Comparison of ENCODE assay signal across 8 mouse cellular contexts in the genomic region with DNA sequence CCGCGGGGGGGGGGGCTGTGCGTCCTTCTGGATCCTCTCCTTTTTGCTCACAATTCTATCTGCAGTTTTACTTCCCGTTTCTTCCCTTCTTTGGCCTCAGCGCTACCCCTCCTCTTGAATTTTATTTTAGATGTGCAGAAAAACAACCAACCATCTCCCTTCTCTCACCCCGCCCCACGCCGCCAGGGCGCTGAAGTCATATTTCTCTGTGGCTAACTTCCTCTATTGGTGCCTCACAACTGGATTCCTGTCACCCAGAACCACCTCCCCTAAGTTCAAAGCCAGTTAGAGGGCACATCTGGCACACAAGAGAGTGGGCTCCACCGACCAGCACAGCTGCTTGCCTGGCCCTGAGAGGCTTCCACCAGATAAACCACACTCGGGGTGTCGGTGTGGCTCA. TPM values are rescaled to one million over a fixed set of nuclear protein-coding genes. Genes with fewer than 3 reads are reported as not detected.
DNase-seq lines count a peak whose midpoint lies in the region; ATAC-seq and TF ChIP-seq lines count a peak whose summit lies in the region.

No protein-coding gene starts in this region.

- no peak overlapping the region for H3K4me3 ChIP-seq in hindbrain, embryonic 10.5 days
- no peak overlapping the region for H3K4me3 ChIP-seq in hindbrain, embryonic 11.5 days (ENCODE audit: low read depth, low read length)
- H3K4me3 ChIP-seq in bone marrow macrophage, adult 2 months (ENCODE audit: insufficient read depth, low read length) = no peak overlapping the region
- H3K4me3 ChIP-seq in heart, embryonic 11.5 days (ENCODE audit: low read depth, low read length) = no peak overlapping the region
- no peak overlapping the region for H3K4me3 ChIP-seq in limb, embryonic 13.5 days

- H3K4me1 ChIP-seq in hindbrain, embryonic 10.5 days (replicated peaks) = peaks cover 26% of the 10 kb centered on the region
- H3K4me1 ChIP-seq in hindbrain, embryonic 11.5 days (replicated peaks; ENCODE audit: control insufficient read depth, insufficient read depth, low read length) = peaks cover 6% of the 10 kb centered on the region; the same call in 1 of the 2 replicates
- peaks cover 46% of the 10 kb centered on the region for H3K4me1 ChIP-seq in bone marrow macrophage, adult 2 months (ENCODE audit: control insufficient read depth, insufficient read depth, low read length)
- peaks cover 15% of the 10 kb centered on the region for H3K4me1 ChIP-seq in heart, embryonic 11.5 days (ENCODE audit: control insufficient read depth, insufficient read depth, low read length)
- H3K4me1 ChIP-seq in limb, embryonic 13.5 days = peaks cover 35% of the 10 kb centered on the region

- no peaks in the 10 kb centered on the region for H3K27me3 ChIP-seq in hindbrain, embryonic 10.5 days (ENCODE audit: insufficient read depth, poor library complexity, severe bottlenecking)
- H3K27me3 ChIP-seq in hindbrain, embryonic 11.5 days (ENCODE audit: control insufficient read depth, insufficient read depth, low read length) = no peaks in the 10 kb centered on the region
- no peaks in the 10 kb centered on the region for H3K27me3 ChIP-seq in heart, embryonic 11.5 days (ENCODE audit: control insufficient read depth, insufficient read depth, low read length)
- no peaks in the 10 kb centered on the region for H3K27me3 ChIP-seq in limb, embryonic 13.5 days

- H3K9me3 ChIP-seq in hindbrain, embryonic 10.5 days = no peaks in the 10 kb centered on the region
- H3K9me3 ChIP-seq in hindbrain, embryonic 11.5 days (ENCODE audit: control insufficient read depth, low read length) = no peaks in the 10 kb centered on the region
- no peaks in the 10 kb centered on the region for H3K9me3 ChIP-seq in heart, embryonic 11.5 days (replicated peaks; ENCODE audit: control insufficient read depth, low read length)
- no peaks in the 10 kb centered on the region for H3K9me3 ChIP-seq in limb, embryonic 13.5 days

- no peak overlapping the region for H3K4me2 ChIP-seq in hindbrain, embryonic 11.5 days (replicated peaks; ENCODE audit: low read depth, low read length)
- peak overlapping the region; percentile 64 for H3K4me2 ChIP-seq in heart, embryonic 11.5 days
- H3K4me2 ChIP-seq in limb, embryonic 13.5 days (replicated peaks) = peak overlapping the region; percentile 54

- no peaks in the 10 kb centered on the region for H3K36me3 ChIP-seq in hindbrain, embryonic 10.5 days
- H3K36me3 ChIP-seq in hindbrain, embryonic 11.5 days (ENCODE audit: control insufficient read depth, insufficient read depth, low read length) = no peaks in the 10 kb centered on the region
- H3K36me3 ChIP-seq in heart, embryonic 11.5 days (ENCODE audit: control insufficient read depth, insufficient read depth, low read length) = no peaks in the 10 kb centered on the region
- no peaks in the 10 kb centered on the region for H3K36me3 ChIP-seq in limb, embryonic 13.5 days

- H3K27ac ChIP-seq in hindbrain, embryonic 10.5 days = 0 out of 2 replicates have a peak overlapping the region, but pooled peaks have one; percentile 18
- no peak overlapping the region for H3K27ac ChIP-seq in hindbrain, embryonic 11.5 days (ENCODE audit: low read depth, low read length)
- peak overlapping the region; percentile 95 for H3K27ac ChIP-seq in bone marrow macrophage, adult 2 months (ENCODE audit: insufficient read depth, low read depth, low read length)
- H3K27ac ChIP-seq in heart, embryonic 11.5 days (ENCODE audit: low read depth, low read length) = peak overlapping the region; percentile 78
- H3K27ac ChIP-seq in limb, embryonic 13.5 days = peak overlapping the region; percentile 84

- ATAC-seq in hindbrain, embryonic 11.5 days (ENCODE audit: low FRiP score) = no peak
- ATAC-seq in heart, embryonic 11.5 days (replicated peaks; ENCODE audit: insufficient number of reproducible peaks, low FRiP score, low TSS enrichment) = no peak
- ATAC-seq in limb, embryonic 13.5 days (ENCODE audit: low FRiP score, low read depth) = no peak

- no peak for TF ChIP-seq CTCF in bone marrow macrophage, adult 2 months (IDR thresholded peaks at IDR 0.05; ENCODE audit: low read depth, low read length)

- DNase-seq in hindbrain, embryonic 10.5 days (ENCODE audit: low spot score) = no peak
- DNase-seq in hindbrain, embryonic 11.5 days (ENCODE audit: low spot score) = no peak
- peak; percentile 86 for DNase-seq in naive thymus-derived CD4-positive, alpha-beta T cell, adult 2 months (ENCODE audit: low read depth)
- no peak for DNase-seq in cerebellum, adult 11-12 months
- DNase-seq in layer of hippocampus, postnatal 36 days = no peak

- no peak for TF ChIP-seq POLR2A in bone marrow macrophage, adult 2 months (IDR thresholded peaks at IDR 0.05; ENCODE audit: borderline replicate concordance, low read depth, low read length)

- no peak overlapping the region for H3K9ac ChIP-seq in hindbrain, embryonic 11.5 days (ENCODE audit: low read depth, low read length)
- H3K9ac ChIP-seq in heart, embryonic 11.5 days (ENCODE audit: low read depth, low read length) = peak overlapping the region; percentile 49; the same call in 1 of the 2 replicates
- H3K9ac ChIP-seq in limb, embryonic 13.5 days = no peak overlapping the region; the same call in 1 of the 2 replicates

- 57% methylated on average over 12 of the region's 12 CpGs for WGBS in hindbrain, embryonic 10.5 days
- 56% methylated on average over 10 of the region's 12 CpGs for WGBS in hindbrain, embryonic 11.5 days
- 45% methylated on average over 12 of the region's 12 CpGs for WGBS in heart, embryonic 11.5 days (ENCODE audit: insufficient replicate concordance)
- WGBS in limb, embryonic 13.5 days = 33% methylated on average over 12 of the region's 12 CpGs

RNA-seq across cellular contexts. Expression of a gene that starts 16.5 kb away (rescaled TPM):
- polyA plus RNA-seq in hindbrain, embryonic 10.5 days (2016; fragmentation: Nextera tagmentation; extraction: Ambion mirVana) = not detected in 2 replicates
- polyA plus RNA-seq in hindbrain, embryonic 11.5 days (2014; fragmentation: Nextera tagmentation; extraction: Ambion mirVana) = not detected in 2 replicates
- polyA plus RNA-seq in bone marrow macrophage, adult 2 months (2012; ENCODE audit: insufficient read depth, insufficient read length, missing spikeins) = not detected in 2 replicates
- polyA plus RNA-seq in heart, embryonic 11.5 days (2014; fragmentation: Nextera tagmentation; extraction: Ambion mirVana) = not detected in 2 replicates
- polyA plus RNA-seq in limb, embryonic 13.5 days (2015; fragmentation: Nextera tagmentation; extraction: Ambion mirVana) = not detected in 2 replicates
- total RNA-seq in layer of hippocampus, postnatal 36 days (2021) = not detected

RNA-seq across cellular contexts. Expression of a gene that starts 22.8 kb away (rescaled TPM):
- 46.6 and 51.1 TPM in 2 replicates for polyA plus RNA-seq in hindbrain, embryonic 10.5 days (2016; fragmentation: Nextera tagmentation; extraction: Ambion mirVana)
- 66.3 and 67.1 TPM in 2 replicates for polyA plus RNA-seq in hindbrain, embryonic 11.5 days (2014; fragmentation: Nextera tagmentation; extraction: Ambion mirVana)
- 65.5 and 72.8 TPM in 2 replicates for polyA plus RNA-seq in bone marrow macrophage, adult 2 months (2012; ENCODE audit: insufficient read depth, insufficient read length, missing spikeins)
- polyA plus RNA-seq in heart, embryonic 11.5 days (2014; fragmentation: Nextera tagmentation; extraction: Ambion mirVana) = 37.0 and 40.2 TPM in 2 replicates
- 64.1 and 65.4 TPM in 2 replicates for polyA plus RNA-seq in limb, embryonic 13.5 days (2015; fragmentation: Nextera tagmentation; extraction: Ambion mirVana)
- total RNA-seq in layer of hippocampus, postnatal 36 days (2021) = 10 to 100 TPM; 63.5 to 73.7 TPM
